Mouse (Mus musculus) stomach, embryonic 14.5 days (tissue): ENCODE data around the gene Pbld1. TPM values are rescaled to one million over a fixed set of nuclear protein-coding genes. Genes with fewer than 3 reads are reported as not detected.

ENCODE experiments used
- ATAC-seq: fragments of 200-750 bp; cut with Nextera tagmentation; 2 replicates; pipeline ENCODE4 v1.8.0; 2017; ENCODE audit warnings: low read depth, moderate TSS enrichment; ENCODE audit not compliant: insufficient number of reproducible peaks, insufficient read depth, low FRiP score
- H3K27ac ChIP-seq: fragments of 300-500 bp; sonication (generic); 2 replicates; pipeline ENCODE4 v1.5.1; 2014; ENCODE audit warnings: mild to moderate bottlenecking, low read length, moderate library complexity, mixed read lengths
- H3K27me3 ChIP-seq: fragments of 300-500 bp; sonication (generic); 2 replicates; pipeline ENCODE4 v1.6.1; 2014; ENCODE audit warnings: low read length, control low read depth, mixed read lengths; ENCODE audit not compliant: control insufficient read depth, insufficient read depth
- H3K36me3 ChIP-seq: fragments of 300-500 bp; sonication (generic); 2 replicates; pipeline ENCODE4 v1.6.1; 2014; ENCODE audit warnings: mild to moderate bottlenecking, control low read depth, low read length, moderate library complexity, mixed read lengths; ENCODE audit not compliant: control insufficient read depth, insufficient read depth
- H3K4me1 ChIP-seq: fragments of 300-500 bp; sonication (generic); 2 replicates; pipeline ENCODE4 v1.6.1; 2014; ENCODE audit warnings: low read length, control low read depth, mixed read lengths; ENCODE audit not compliant: control insufficient read depth, insufficient read depth
- H3K4me2 ChIP-seq: fragments of 300-500 bp; sonication (generic); replicated peaks from 2 replicates; pipeline ENCODE4 v1.6.1; 2014; ENCODE audit warnings: low read depth, low read length, control low read depth
- H3K4me3 ChIP-seq: fragments of 300-500 bp; sonication (generic); 2 replicates; pipeline ENCODE4 v1.5.1; 2014; ENCODE audit warnings: low read depth, low read length, control low read depth
- H3K9ac ChIP-seq: fragments of 300-500 bp; sonication (generic); replicated peaks from 2 replicates; pipeline ENCODE4 v1.6.1; 2014; ENCODE audit warnings: low read depth, mild to moderate bottlenecking, control low read depth, low read length, moderate library complexity, mixed read lengths
- H3K9me3 ChIP-seq: fragments of 300-500 bp; sonication (generic); 2 replicates; pipeline ENCODE4 v1.6.1; 2016; ENCODE audit warnings: low read depth, low read length, control low read depth; ENCODE audit not compliant: control insufficient read depth
- WGBS: fragments of 180-500 bp; shearing (Covaris S2); extraction: QIAGEN DNeasy Blood & Tissue Kit; methylation state at CpG from one replicate; pipeline ENCODE4 v1.1.7; 2014; 5-methylcytosine and 5-hydroxymethylcytosine counted together
- polyA plus RNA-seq: library from polyadenylated mRNA; unstranded; fragments of >200 nt; fragmentation: Nextera tagmentation; extraction: Ambion mirVana; gene quantifications from 2 replicates; pipeline ENCODE4 v1.2.1, GENCODE M21; 2014

The Pbld1 gene
- polyA plus RNA-seq, 1 experiment from 2014 or later: 1.5 TPM

GRCm38 (mm10) chr10:63062696-63063095 lies 2.7 kb downstream of the Pbld1 start:
- Histone ChIP-seq H3K36me3 (no peaks in the 10 kb centered on the region), H3K9ac (no peak overlapping the region), H3K4me2 (no peak overlapping the region), H3K4me1 (no peaks in the 10 kb centered on the region), H3K9me3 (no peaks in the 10 kb centered on the region), H3K27ac (no peak overlapping the region), H3K4me3 (no peak overlapping the region), H3K27me3 (no peaks in the 10 kb centered on the region)
- no peak for ATAC-seq
- WGBS: 93% methylated on average over 5 of the region's 5 CpGs

- ATAC-seq: no peak
- Histone ChIP-seq H3K4me1 (no peaks in the 10 kb centered on the region), H3K9me3 (no peaks in the 10 kb centered on the region), H3K36me3 (no peaks in the 10 kb centered on the region), H3K4me2 (no peak overlapping the region), H3K9ac (no peak overlapping the region), H3K27me3 (no peaks in the 10 kb centered on the region), H3K27ac (no peak overlapping the region), H3K4me3 (no peak overlapping the region)
- WGBS: 81% methylated on average over 7 of the region's 7 CpGs
These were observed 3.4 kb downstream of the Pbld1 start for GRCm38 (mm10) chr10:63063365-63063764.

- ATAC-seq: no peak
- no peak overlapping the region for H3K4me2 ChIP-seq
- no peaks in the 10 kb centered on the region for H3K36me3 ChIP-seq
- WGBS: 76% methylated on average over 9 of the region's 9 CpGs
- no peak overlapping the region for H3K27ac ChIP-seq
- H3K9me3 ChIP-seq: no peaks in the 10 kb centered on the region
- H3K9ac ChIP-seq: no peak overlapping the region
- H3K4me3 ChIP-seq: no peak overlapping the region
- no peaks in the 10 kb centered on the region for H3K27me3 ChIP-seq
- no peaks in the 10 kb centered on the region for H3K4me1 ChIP-seq
These were observed 4.6 kb downstream of the Pbld1 start for GRCm38 (mm10) chr10:63064516-63064915.

- no peaks in the 10 kb centered on the region for H3K9me3 ChIP-seq
- no peak overlapping the region for H3K27ac ChIP-seq
- 64% methylated on average over 8 of the region's 8 CpGs for WGBS
- ATAC-seq: no peak
- no peaks in the 10 kb centered on the region for H3K27me3 ChIP-seq
- H3K4me3 ChIP-seq: no peak overlapping the region
- H3K4me1 ChIP-seq: no peaks in the 10 kb centered on the region
- no peaks in the 10 kb centered on the region for H3K36me3 ChIP-seq
- no peak overlapping the region for H3K9ac ChIP-seq
- H3K4me2 ChIP-seq: no peak overlapping the region
These were observed 5.6 kb downstream of the Pbld1 start for GRCm38 (mm10) chr10:63065561-63065960.

- no peaks in the 10 kb centered on the region for H3K27me3 ChIP-seq
- no peak overlapping the region for H3K9ac ChIP-seq
- H3K4me2 ChIP-seq: no peak overlapping the region
- ATAC-seq: peak; percentile 53; the same call in 1 of the 2 replicates
- H3K4me3 ChIP-seq: no peak overlapping the region
- H3K9me3 ChIP-seq: no peaks in the 10 kb centered on the region
- H3K4me1 ChIP-seq: no peaks in the 10 kb centered on the region
- 11% methylated on average over 5 of the region's 5 CpGs for WGBS
- H3K27ac ChIP-seq: no peak overlapping the region
- no peaks in the 10 kb centered on the region for H3K36me3 ChIP-seq
These were observed 6.0 kb downstream of the Pbld1 start for GRCm38 (mm10) chr10:63065988-63066387.

GRCm38 (mm10) chr10:63086304-63086703 lies 26.3 kb downstream of the Pbld1 start:
- Histone ChIP-seq H3K4me1 (no peaks in the 10 kb centered on the region), H3K9ac (no peak overlapping the region), H3K4me3 (no peak overlapping the region), H3K4me2 (no peak overlapping the region), H3K27ac (no peak overlapping the region), H3K9me3 (no peaks in the 10 kb centered on the region), H3K27me3 (no peaks in the 10 kb centered on the region), H3K36me3 (no peaks in the 10 kb centered on the region)
- ATAC-seq: no peak
- WGBS: 79% methylated on average over 10 of the region's 10 CpGs

- Histone ChIP-seq H3K4me2 (peak overlapping the region; percentile 37), H3K4me3 (peak overlapping the region; percentile 20), H3K9ac (no peak overlapping the region), H3K9me3 (no peaks in the 10 kb centered on the region), H3K27ac (no peak overlapping the region), H3K36me3 (no peaks in the 10 kb centered on the region), H3K4me1 (no peaks in the 10 kb centered on the region), H3K27me3 (no peaks in the 10 kb centered on the region)
- ATAC-seq: no peak
- 46% methylated on average over 8 of the region's 8 CpGs for WGBS
These were observed 29.3 kb downstream of the Pbld1 start for GRCm38 (mm10) chr10:63089103-63089757.

GRCm38 (mm10) chr10:63089758-63090571 lies 30.0 kb downstream of the Pbld1 start:
- WGBS: 7% methylated on average over 26 of the region's 26 CpGs
- Histone ChIP-seq H3K36me3 (no peaks in the 10 kb centered on the region), H3K27me3 (no peaks in the 10 kb centered on the region), H3K9me3 (no peaks in the 10 kb centered on the region), H3K4me3 (peak overlapping the region; percentile 20), H3K4me1 (no peaks in the 10 kb centered on the region), H3K4me2 (peak overlapping the region; percentile 37), H3K27ac (no peak overlapping the region), H3K9ac (no peak overlapping the region)
- no peak for ATAC-seq
